Mouse (Mus musculus) layer of hippocampus, adult 11-12 months (tissue): ENCODE results near the gene Myo1d.

Experiments used
- DNase-seq: peaks from one replicate; pipeline ENCODE4 v3.0.0; 2022; ENCODE audit warnings: low spot score

The Myo1d gene

GRCm38 (mm10) chr11:80550264-80550663 is 229.6 kb downstream of the Myo1d start:
- DNase-seq, result no peak

GRCm38 (mm10) chr11:80549854-80550253 is 230.0 kb downstream of the Myo1d start:
- DNase-seq, result no peak

- DNase-seq, result no peak
Measured at GRCm38 (mm10) chr11:80546233-80546632, 233.6 kb downstream of the Myo1d start.

GRCm38 (mm10) chr11:80539056-80539455 is 240.8 kb downstream of the Myo1d start:
- DNase-seq, result no peak

- DNase-seq, result no peak
Measured at GRCm38 (mm10) chr11:80532966-80533365, 246.9 kb downstream of the Myo1d start.

- no peak for DNase-seq
Measured at GRCm38 (mm10) chr11:80529149-80529548, 250.7 kb downstream of the Myo1d start.

GRCm38 (mm10) chr11:80527697-80528096 is 252.1 kb downstream of the Myo1d start:
- no peak for DNase-seq

- no peak for DNase-seq
Measured at GRCm38 (mm10) chr11:80524213-80524612, 255.6 kb downstream of the Myo1d start.

- DNase-seq, result no peak
Measured at GRCm38 (mm10) chr11:80523410-80523809, 256.4 kb downstream of the Myo1d start.

- no peak for DNase-seq
Measured at GRCm38 (mm10) chr11:80522852-80523251, 257.0 kb downstream of the Myo1d start.

- DNase-seq, result no peak
Measured at GRCm38 (mm10) chr11:80521148-80521547, 258.7 kb downstream of the Myo1d start.

GRCm38 (mm10) chr11:80518421-80519367 is 261.1 kb downstream of the Myo1d start:
- DNase-seq, result peak; percentile 74

- no peak for DNase-seq
Measured at GRCm38 (mm10) chr11:80515895-80516294, 263.9 kb downstream of the Myo1d start.

GRCm38 (mm10) chr11:80515346-80515745 is 264.5 kb downstream of the Myo1d start:
- no peak for DNase-seq

GRCm38 (mm10) chr11:80513796-80514195 is 266.0 kb downstream of the Myo1d start:
- DNase-seq, result no peak

GRCm38 (mm10) chr11:80512313-80513056 is 267.3 kb downstream of the Myo1d start:
- no peak for DNase-seq

- DNase-seq, result no peak
Measured at GRCm38 (mm10) chr11:80510124-80510523, 269.7 kb downstream of the Myo1d start.

- DNase-seq, result no peak
Measured at GRCm38 (mm10) chr11:80509176-80509506, 270.7 kb downstream of the Myo1d start.

- DNase-seq, result no peak
Measured at GRCm38 (mm10) chr11:80508361-80509175, 271.3 kb downstream of the Myo1d start.

GRCm38 (mm10) chr11:80507791-80508190 is 272.0 kb downstream of the Myo1d start:
- no peak for DNase-seq

- no peak for DNase-seq
Measured at GRCm38 (mm10) chr11:80506483-80506882, 273.3 kb downstream of the Myo1d start.

GRCm38 (mm10) chr11:80505581-80505980 is 274.2 kb downstream of the Myo1d start:
- DNase-seq, result no peak
